Mouse (Mus musculus) common myeloid progenitor, adult 5-6 weeks (primary cell): ENCODE measurements around the gene Defb13. TPM values are rescaled to one million over a fixed set of nuclear protein-coding genes. Genes with fewer than 3 reads are reported as not detected.

ENCODE experiments used
- total RNA-seq: library from RNA; stranded (forward); fragments of 200-1000, 187-1606 nt; gene quantifications from 2 replicates; pipeline ENCODE4 v1.2.3, GENCODE M21; 2017

Gene Defb13
- total RNA-seq, 1 experiment from 2014 or later, result not detected

Other genes starting within 250 kb of the Defb13 start
- gene AY761184, start 243.1 kb upstream of the Defb13 start, total RNA-seq, result not detected in 2 replicates
- gene Defa24, start 212.3 kb upstream of the Defb13 start, total RNA-seq, result not detected in 2 replicates
- gene Defb50, start 123.2 kb upstream of the Defb13 start, total RNA-seq, result not detected in 2 replicates
- not detected in 2 replicates for gene Defb2, start 106.8 kb upstream of the Defb13 start, total RNA-seq
- gene Defb10, start 87.9 kb upstream of the Defb13 start, total RNA-seq, result not detected in 2 replicates
- gene Defb9, start 61.3 kb upstream of the Defb13 start, total RNA-seq, result not detected in 2 replicates
- not detected in 2 replicates for gene Defb11, start 40.4 kb upstream of the Defb13 start, total RNA-seq
- gene Defb15, start 14.1 kb upstream of the Defb13 start, total RNA-seq, result not detected in 2 replicates
- not detected in 2 replicates for gene Defb35, start 8.4 kb upstream of the Defb13 start, total RNA-seq
- not detected in 2 replicates for gene Fam90a1a, start 12.0 kb downstream of the Defb13 start, total RNA-seq
- gene Ccdc70, start 23.0 kb downstream of the Defb13 start, total RNA-seq, result not detected in 2 replicates
- gene Atp7b, start 113.5 kb downstream of the Defb13 start, total RNA-seq, result 6.8 and 10.3 TPM in 2 replicates
- 10.0 and 14.1 TPM in 2 replicates for gene Alg11, start 114.0 kb downstream of the Defb13 start, total RNA-seq
- gene Nek5, start 178.3 kb downstream of the Defb13 start, total RNA-seq, result not detected in 2 replicates
- gene Nek3, start 219.7 kb downstream of the Defb13 start, total RNA-seq, result 2.8 and 5.7 TPM in 2 replicates
- 52.3 and 54.7 TPM in 2 replicates for gene Ckap2, start 239.1 kb downstream of the Defb13 start, total RNA-seq
- 39.9 and 43.4 TPM in 2 replicates for gene Vps36, start 246.0 kb downstream of the Defb13 start, total RNA-seq